Mouse (Mus musculus): ENCODE measurements around the gene Fgfr2.

Gene Fgfr2

DNA sequence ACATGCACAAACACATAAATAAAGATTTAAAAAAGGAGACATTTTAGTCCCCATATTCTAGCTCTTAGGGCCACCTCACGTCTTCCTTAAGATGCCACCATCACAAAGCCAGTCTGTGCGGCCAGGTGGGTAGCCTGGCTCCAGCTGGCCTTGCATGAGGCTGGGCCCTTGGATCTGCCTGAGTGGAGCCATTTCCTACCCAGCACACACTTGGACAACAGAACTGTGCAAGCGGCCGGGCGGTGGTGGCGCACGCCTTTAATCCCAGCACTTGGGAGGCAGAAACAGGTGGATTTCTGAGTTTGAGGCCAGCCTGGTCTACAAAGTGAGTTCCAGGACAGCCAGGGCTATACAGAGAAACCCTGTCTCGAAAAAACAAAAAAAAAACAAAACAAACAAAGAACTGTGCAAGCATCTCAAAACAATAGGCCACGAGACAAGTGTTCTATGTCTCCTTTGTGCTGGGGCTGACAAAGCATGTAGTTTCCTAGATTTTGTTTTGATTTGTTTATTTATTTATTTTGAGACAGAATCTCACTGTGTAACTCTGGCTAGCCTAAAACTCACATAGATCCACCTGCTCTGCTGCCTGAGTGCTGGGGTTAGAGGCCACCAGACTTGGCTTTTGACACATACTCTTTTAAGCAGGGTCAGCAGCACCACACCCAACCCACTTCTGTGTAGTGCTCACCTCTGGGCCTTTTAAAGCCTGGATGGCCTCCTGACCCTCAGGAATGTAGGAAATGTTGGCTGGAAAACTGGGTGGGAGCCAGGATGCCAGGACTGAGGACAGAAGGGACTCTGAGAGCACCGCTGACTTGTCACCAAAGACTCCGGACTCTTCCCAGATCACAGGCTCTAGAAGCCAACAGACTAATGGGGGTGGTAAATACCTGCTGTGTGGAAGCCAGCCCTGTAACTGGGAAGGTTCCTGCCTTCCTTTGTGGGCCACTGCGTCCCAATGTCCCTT is 400.5 kb downstream of the Fgfr2 start:
- DNase-seq (ENCODE audit: low read depth, low spot score), result no peak

- DNase-seq (ENCODE audit: low read depth, low spot score), result no peak
Observed at GRCm38 (mm10) chr7:132720562-132720961, 402.6 kb downstream of the Fgfr2 start.

DNA sequence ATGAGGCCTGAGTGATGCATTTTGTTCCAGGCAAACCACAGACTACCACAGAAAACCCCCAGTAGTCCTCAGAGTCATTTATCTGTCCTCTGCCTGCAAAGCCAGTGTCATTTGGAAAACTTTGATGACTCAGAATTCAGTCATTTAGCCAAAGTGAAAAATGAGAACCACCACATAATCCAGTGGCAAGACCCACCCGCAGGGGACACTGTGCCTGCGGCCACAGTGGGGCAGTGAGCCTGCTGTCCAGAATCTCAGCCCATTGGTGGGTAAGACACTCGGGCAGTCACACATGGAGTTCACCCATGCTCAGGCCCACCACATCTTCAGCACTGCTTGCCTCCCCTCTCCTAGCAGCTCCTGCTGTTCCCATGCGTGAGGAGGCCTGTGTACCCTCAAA is 403.6 kb downstream of the Fgfr2 start:
- no peak for DNase-seq (ENCODE audit: low read depth, low spot score)

GRCm38 (mm10) chr7:132715259-132715658 is 407.9 kb downstream of the Fgfr2 start:
- no peak for DNase-seq (ENCODE audit: low read depth, low spot score)

DNA sequence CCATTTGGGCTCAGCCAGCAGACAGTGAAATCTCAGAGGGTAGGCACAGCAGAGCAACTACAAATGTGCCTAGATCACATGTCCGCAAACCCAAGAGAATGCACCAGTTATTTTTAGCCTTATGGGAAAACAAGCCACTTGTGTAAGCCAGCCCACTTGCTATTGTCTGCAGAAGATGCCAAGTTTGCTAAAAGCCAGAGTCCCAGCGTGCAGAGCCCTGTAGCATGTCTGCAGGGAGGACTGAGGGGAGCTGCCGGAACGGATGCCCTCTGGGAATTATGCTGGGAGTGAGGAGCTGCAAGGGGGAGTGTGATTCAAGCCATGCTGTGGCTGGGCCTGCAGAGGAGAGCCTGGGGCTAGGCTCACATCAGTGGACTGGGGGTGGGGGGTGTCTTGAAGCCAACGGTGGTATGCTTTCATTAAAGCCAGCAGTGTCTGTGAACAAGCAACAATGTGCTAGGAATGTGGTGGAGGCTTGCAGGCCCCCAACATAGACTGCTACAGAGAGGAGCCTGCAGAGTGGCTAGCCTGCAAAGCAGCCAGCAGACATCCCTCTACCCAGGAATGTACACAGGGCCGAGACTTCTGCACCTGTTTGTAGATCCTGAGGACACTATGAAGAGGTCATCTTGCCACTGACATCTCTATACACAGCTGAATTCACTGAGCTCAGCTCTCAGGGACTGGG is 408.8 kb downstream of the Fgfr2 start:
- no peak for DNase-seq (ENCODE audit: low read depth, low spot score)

DNA sequence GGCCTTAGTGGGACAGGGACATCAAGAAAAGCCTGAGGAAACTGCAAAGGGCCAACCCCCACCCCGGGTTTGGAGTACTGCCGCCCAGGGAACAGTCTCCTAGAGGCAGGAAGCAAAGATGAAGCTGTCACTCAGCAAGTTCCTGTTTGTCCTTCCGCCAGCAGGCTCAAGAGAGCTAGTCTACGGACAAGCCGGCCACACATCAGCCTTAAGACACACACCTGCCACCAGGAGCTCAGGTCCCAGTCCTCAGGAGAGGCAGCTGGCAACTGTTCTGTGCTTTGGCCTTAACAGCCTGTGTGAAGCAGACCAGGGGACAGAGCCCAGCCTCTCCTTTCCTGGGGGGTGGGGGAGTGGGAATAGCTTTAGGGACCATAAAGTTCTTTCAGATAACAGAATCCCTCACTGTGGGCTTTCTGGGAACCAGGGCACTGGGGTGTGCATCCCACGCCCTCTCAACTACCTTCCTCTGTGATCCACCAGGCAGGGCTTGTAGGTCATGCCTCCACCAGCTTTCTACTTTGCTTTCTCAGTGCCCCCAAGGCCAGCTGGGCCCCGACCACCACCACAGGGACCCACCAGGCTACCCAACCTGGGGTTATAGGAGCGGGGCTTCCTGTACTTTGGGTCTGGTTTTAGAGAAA is 409.5 kb downstream of the Fgfr2 start:
- DNase-seq (ENCODE audit: low read depth, low spot score), result no peak

DNA sequence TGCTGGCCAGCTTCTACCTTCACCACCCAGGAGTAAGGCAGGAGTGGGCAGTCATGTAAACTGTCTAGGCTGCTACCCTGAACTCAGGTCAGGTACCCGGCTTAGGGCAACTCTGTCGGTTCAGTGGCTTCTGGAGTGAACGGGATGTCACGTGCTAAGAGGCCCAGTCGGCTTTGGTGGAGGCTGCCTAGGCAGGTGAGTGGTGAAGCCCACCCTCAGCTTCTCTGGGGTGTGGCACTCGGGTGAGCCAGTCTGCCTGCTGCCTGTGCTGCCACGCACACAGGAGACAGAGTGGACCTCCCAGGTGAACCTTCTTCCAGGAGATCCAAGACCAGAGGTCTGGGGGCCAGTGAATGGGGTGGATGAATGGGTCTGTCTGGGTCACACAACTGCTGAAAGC is 410.2 kb downstream of the Fgfr2 start:
- DNase-seq (ENCODE audit: low read depth, low spot score), result no peak

- no peak for DNase-seq (ENCODE audit: low read depth, low spot score)
Observed at GRCm38 (mm10) chr7:132712044-132712708, 411.0 kb downstream of the Fgfr2 start.

GRCm38 (mm10) chr7:132711579-132711978 is 411.6 kb downstream of the Fgfr2 start:
- DNase-seq (ENCODE audit: low read depth, low spot score), result no peak

- peak; percentile 54 for DNase-seq (ENCODE audit: low read depth, low spot score)
Observed at GRCm38 (mm10) chr7:132705130-132705529, 418.0 kb downstream of the Fgfr2 start.

GRCm38 (mm10) chr7:132704310-132704875 is 418.8 kb downstream of the Fgfr2 start:
- no peak for DNase-seq (ENCODE audit: low read depth, low spot score)

DNA sequence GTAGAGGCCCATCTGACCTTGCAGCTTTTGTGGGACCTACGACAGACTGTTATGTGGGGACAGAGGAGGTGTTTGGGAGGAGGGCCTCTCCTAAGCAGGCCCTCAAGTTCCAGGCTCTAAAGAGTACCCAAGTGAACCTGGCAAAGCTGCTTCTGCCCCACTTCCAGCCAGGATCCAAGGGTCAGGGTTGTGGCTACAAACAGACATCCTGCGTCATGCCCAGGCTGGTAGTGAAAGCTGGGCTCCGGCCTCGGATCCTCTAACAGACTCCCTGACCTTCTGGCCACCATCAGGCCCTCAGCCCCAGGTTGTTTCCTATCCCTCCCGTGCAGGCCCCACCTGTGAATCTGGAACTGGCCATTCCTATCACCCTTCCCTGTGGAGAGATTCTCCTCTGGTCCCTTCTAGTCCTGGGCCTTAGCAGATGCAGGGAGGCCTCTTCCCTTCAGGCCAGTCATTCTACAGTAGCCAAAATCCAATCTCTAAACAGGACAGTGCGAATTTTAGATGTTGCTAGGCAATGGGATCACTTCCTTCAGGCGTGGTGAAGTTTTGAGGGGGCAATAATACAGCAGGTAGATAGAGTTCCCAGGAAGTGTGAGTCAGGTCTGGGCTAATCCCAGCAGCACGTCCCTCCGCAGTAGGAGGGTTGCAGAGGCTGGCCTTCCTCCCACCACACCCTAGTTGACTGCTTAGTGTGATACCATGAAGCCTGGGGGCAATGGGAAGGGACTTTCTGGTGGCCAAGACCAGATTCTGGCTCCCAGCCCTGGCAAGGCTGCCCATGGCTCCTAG is 419.4 kb downstream of the Fgfr2 start:
- DNase-seq (ENCODE audit: low read depth, low spot score), result no peak

GRCm38 (mm10) chr7:132702492-132703070 is 420.6 kb downstream of the Fgfr2 start:
- DNase-seq (ENCODE audit: low read depth, low spot score), result no peak

DNA sequence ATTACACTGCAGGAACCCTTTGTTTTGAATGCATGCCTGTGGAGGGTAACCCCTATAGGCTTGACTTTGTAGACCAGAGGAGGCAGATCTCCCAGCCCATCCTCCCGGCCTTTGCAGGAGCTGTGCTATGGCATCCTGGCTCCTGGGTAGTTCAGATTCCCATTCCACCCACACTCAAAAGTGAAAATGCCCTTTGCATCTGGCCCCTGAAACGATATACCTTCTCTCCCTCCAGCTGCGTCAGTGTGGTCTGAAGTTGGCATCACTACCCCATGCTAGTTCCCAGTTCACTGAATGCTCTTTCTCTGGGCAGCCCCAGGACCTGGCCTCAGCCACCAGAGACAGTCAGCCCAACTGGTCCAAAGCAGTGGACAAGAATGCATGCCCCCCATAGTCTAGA is 421.1 kb downstream of the Fgfr2 start:
- no peak for DNase-seq (ENCODE audit: low read depth, low spot score)

DNA sequence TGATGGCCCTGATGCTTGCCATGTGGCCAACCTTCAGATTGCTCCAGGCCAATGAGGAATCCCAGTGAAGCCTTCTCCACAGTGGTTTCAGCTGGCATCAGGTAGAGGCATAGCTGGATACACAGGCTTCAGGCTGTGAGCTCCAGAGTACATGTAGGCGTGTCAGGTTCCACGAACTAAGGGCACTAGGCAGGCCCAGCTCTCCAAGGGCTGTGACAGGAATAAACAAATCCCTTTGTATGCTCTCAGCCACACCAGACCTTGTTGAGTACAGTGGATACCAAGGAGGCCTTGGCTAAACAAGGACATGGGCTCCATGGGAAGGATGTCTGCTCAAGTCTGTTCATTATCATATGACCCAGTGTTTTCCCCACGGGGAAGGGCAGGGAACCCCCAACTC is 421.7 kb downstream of the Fgfr2 start:
- DNase-seq (ENCODE audit: low read depth, low spot score), result no peak

DNA sequence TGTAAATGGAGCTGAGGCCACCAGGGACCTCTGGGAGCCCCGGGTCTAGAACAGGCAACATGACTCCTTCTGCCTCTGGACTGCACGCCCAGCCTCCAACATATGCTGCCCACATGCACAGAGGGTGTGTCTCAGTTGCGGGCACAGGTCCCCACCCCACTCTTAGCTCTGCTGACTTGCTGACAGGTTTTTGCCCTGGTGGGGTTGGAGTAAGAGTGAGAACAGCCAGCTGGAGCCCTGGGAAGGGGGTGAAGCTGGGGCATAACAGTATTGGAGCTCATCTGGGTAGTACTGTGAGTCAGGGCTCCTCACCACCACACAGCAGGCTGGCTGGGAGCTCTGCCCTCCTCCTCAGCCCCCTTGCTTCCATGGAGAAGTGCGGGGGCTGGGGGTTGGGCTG is 423.0 kb downstream of the Fgfr2 start:
- DNase-seq (ENCODE audit: low read depth, low spot score), result peak; percentile 7

DNA sequence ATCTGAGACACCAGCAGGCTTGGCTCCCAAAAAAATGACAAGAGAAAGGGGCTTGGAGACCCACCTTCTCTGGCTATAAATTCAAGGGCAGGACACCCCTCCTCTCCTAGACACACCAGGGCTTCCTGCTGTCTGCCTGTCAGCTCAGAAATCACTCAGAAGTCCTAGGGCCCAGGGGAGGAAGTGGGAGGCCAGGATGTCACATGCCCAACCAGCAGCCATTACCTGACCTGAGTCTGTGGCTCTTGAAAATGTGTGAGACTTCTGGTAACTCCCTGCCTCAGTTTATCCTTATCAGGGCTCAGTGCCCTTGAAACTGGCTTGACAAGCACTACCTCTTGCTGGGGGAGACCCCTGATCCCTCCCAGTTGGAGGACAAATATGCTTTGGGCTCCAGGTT is 423.5 kb downstream of the Fgfr2 start:
- DNase-seq (ENCODE audit: low read depth, low spot score), result peak; percentile 53

- peak; percentile 6 for DNase-seq (ENCODE audit: low read depth, low spot score)
Observed at GRCm38 (mm10) chr7:132699165-132699564, 424.0 kb downstream of the Fgfr2 start.

- DNase-seq (ENCODE audit: low read depth, low spot score), result no peak
Observed at GRCm38 (mm10) chr7:132698737-132699136, 424.4 kb downstream of the Fgfr2 start.

DNA sequence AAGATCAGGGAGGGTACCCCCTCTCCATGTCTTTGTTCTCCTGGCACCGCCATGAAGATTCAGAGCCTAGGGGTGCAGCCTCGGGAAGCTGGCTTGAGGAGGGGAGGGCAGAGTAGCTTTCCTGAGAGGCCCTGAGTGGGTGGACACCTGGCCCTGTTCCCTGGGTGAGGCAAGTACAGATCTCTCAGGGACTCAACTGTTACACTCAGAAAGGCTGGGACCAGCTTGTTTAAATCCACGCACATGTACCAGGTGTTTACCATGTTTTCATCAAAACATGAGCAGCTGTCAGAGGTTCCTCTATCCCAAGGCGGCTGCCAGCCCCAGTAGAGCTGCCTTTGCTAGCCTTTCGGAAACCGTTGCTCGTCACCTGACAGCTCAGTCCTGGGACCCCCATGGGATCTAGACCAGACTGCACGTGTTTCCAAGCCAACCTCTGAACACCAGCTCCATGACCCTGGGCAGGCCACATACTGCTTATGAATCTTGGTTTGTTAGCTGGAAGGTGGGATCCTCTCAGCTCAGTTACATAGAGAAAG is 425.8 kb downstream of the Fgfr2 start:
- DNase-seq (ENCODE audit: low read depth, low spot score), result no peak

Measured in CD4-positive, CD25-positive, alpha-beta regulatory T cell, adult 2 months (primary cell).